Mouse (Mus musculus): Measurements from ENCODE around the gene Arhgap6.

Gene Arhgap6

GRCm38 (mm10) chrX:169112662-169113061, 317.8 kb downstream of the Arhgap6 start:
- peak in 1 of 2 experiments; percentile 6 for DNase-seq (ENCODE audit: low spot score in 2 of 2)

GRCm38 (mm10) chrX:169123115-169123772, 328.3 kb downstream of the Arhgap6 start:
- DNase-seq (ENCODE audit: low spot score in 2 of 2): no peak

- no peak for DNase-seq (ENCODE audit: low spot score in 2 of 2)
Measured at GRCm38 (mm10) chrX:169123773-169124151, 328.9 kb downstream of the Arhgap6 start.

GRCm38 (mm10) chrX:169139758-169140157, 344.9 kb downstream of the Arhgap6 start:
- DNase-seq (ENCODE audit: low spot score in 2 of 2): no peak

- DNase-seq (ENCODE audit: low spot score in 2 of 2): no peak
Measured at GRCm38 (mm10) chrX:169140467-169140866, 345.6 kb downstream of the Arhgap6 start.

- DNase-seq (ENCODE audit: low spot score in 2 of 2): no peak
Measured at GRCm38 (mm10) chrX:169153805-169154204, 358.9 kb downstream of the Arhgap6 start.

GRCm38 (mm10) chrX:169158385-169158784, 363.5 kb downstream of the Arhgap6 start:
- DNase-seq (ENCODE audit: low spot score in 2 of 2): no peak

- no peak for DNase-seq (ENCODE audit: low spot score in 2 of 2)
Measured at GRCm38 (mm10) chrX:169170981-169171380, 376.1 kb downstream of the Arhgap6 start.

GRCm38 (mm10) chrX:169173796-169174195, 378.9 kb downstream of the Arhgap6 start:
- no peak for DNase-seq (ENCODE audit: low spot score in 2 of 2)

GRCm38 (mm10) chrX:169178634-169179033, 383.7 kb downstream of the Arhgap6 start:
- DNase-seq (ENCODE audit: low spot score in 2 of 2): no peak

GRCm38 (mm10) chrX:169187100-169187499, 392.2 kb downstream of the Arhgap6 start, which contains the start of gene Amelx:
TSS of gene Amelx (minus strand) at chrX:169187200.
- no peak for DNase-seq (ENCODE audit: low spot score in 2 of 2)

- DNase-seq (ENCODE audit: low spot score in 2 of 2): no peak
Measured at GRCm38 (mm10) chrX:169210019-169210418, 415.1 kb downstream of the Arhgap6 start.

GRCm38 (mm10) chrX:169220064-169220463, 425.2 kb downstream of the Arhgap6 start:
- peak in 1 of 2 experiments; percentile 0 for DNase-seq (ENCODE audit: low spot score in 2 of 2)

GRCm38 (mm10) chrX:169222357-169223062, 427.6 kb downstream of the Arhgap6 start:
- DNase-seq (ENCODE audit: low spot score in 2 of 2): no peak

- no peak for DNase-seq (ENCODE audit: low spot score in 2 of 2)
Measured at GRCm38 (mm10) chrX:169255915-169256314, 461.0 kb downstream of the Arhgap6 start.

- no peak for DNase-seq (ENCODE audit: low spot score in 2 of 2)
Measured at GRCm38 (mm10) chrX:169256741-169257140, 461.8 kb downstream of the Arhgap6 start.

- no peak for DNase-seq (ENCODE audit: low spot score in 2 of 2)
Measured at GRCm38 (mm10) chrX:169261034-169261433, 466.1 kb downstream of the Arhgap6 start.

GRCm38 (mm10) chrX:169262212-169262611, 467.3 kb downstream of the Arhgap6 start:
- no peak for DNase-seq (ENCODE audit: low spot score in 2 of 2)

- no peak for DNase-seq (ENCODE audit: low spot score in 2 of 2)
Measured at GRCm38 (mm10) chrX:169263433-169264172, 468.7 kb downstream of the Arhgap6 start.

- DNase-seq (ENCODE audit: low spot score in 2 of 2): no peak
Measured at GRCm38 (mm10) chrX:169299579-169299978, 504.7 kb downstream of the Arhgap6 start.

GRCm38 (mm10) chrX:169302271-169303045, 507.6 kb downstream of the Arhgap6 start:
- DNase-seq (ENCODE audit: low spot score in 2 of 2): peak in 1 of 2 experiments; percentile 47

GRCm38 (mm10) chrX:169303945-169304344, 509.0 kb downstream of the Arhgap6 start:
- peak in 1 of 2 experiments; percentile 3 for DNase-seq (ENCODE audit: low spot score in 2 of 2)
